Mouse (Mus musculus) CD4-positive naive resting alpha-beta T cell, adult 57 days (primary cell): ENCODE measurements around the gene Cc2d1b. TPM values are rescaled to one million over a fixed set of nuclear protein-coding genes. Genes with fewer than 3 reads are reported as not detected.

Experiments
- total RNA-seq: library from RNA; stranded (reverse); gene quantifications from one replicate; pipeline ENCODE4 v1.2.4, GENCODE M21; 2023

Cc2d1b gene
- total RNA-seq, result 117 TPM

GRCm38 (mm10) chr4:108619587-108620341, at the start of gene Cc2d1b:
Cc2d1b (plus strand) TSS chr4:108619940.

GRCm38 (mm10) chr4:108578840-108579742, 40.6 kb upstream of the Cc2d1b start, which contains the start of the genes Prpf38a and Orc1:
Prpf38a (minus strand) TSS chr4:108579336.
Orc1 (plus strand) TSS chr4:108579423.

Other genes with a start within 250 kb of the Cc2d1b start
- not detected for gene Shisal2a, start 236.6 kb upstream of the Cc2d1b start, total RNA-seq
- 0.44 TPM for gene Gpx7, start 213.0 kb upstream of the Cc2d1b start, total RNA-seq
- gene Tut4, start 160.5 kb upstream of the Cc2d1b start, total RNA-seq, result 171 TPM
- gene Prpf38a, start 40.6 kb upstream of the Cc2d1b start, total RNA-seq, result 51.9 TPM
- gene Orc1, start 40.5 kb upstream of the Cc2d1b start, total RNA-seq, result 2.7 TPM
- not detected for gene 3110021N24Rik, start 99.7 kb downstream of the Cc2d1b start, total RNA-seq
- gene Zfyve9, start 160.9 kb downstream of the Cc2d1b start, total RNA-seq, result 0.30 TPM
- 58.6 TPM for gene Btf3l4, start 213.7 kb downstream of the Cc2d1b start, total RNA-seq
- gene Txndc12, start 214.7 kb downstream of the Cc2d1b start, total RNA-seq, result 25.5 TPM
- 42.0 TPM for gene Kti12, start 227.8 kb downstream of the Cc2d1b start, total RNA-seq
- not detected for gene A730015C16Rik, start 228.7 kb downstream of the Cc2d1b start, total RNA-seq